Mouse (Mus musculus): ENCODE measurements at regions not wholly inside any gene's neighbourhood (a gene's known extent, or its start where the extent isn't known, plus 50 kb on each side); places are given as distances from the start of the nearest gene placed in this dataset.

DNA sequence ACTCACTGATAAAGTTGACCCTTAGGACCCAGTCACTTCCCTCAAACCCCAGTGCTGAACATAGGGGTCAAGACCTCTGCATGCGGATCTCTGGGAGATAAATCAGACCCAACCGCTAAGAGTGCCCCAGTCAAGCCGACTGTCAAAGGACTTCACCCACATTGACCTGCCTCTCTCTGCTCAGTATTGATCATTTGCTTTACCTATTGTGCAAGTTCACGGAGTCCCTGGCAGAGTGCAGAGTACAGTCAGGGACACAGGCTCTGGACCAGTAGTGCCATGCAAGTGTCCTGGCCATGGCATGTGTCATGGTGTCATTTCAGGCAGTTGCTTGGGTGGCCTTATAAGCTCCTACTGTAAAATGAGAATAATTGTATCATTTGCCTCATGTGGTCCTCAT is 169.9 kb downstream of the Dyrk2 start:
- TF ChIP-seq MAFK (IDR thresholded peaks at IDR 0.05; ENCODE audit: insufficient read depth, low read depth, low read length) (no peak), HCFC1 (IDR thresholded peaks at IDR 0.05; ENCODE audit: borderline replicate concordance, insufficient read depth, low read length) (no peak), ZNF384 (IDR thresholded peaks at IDR 0.05; ENCODE audit: low read depth, low read length) (no peak), ZC3H11A (IDR thresholded peaks at IDR 0.05; ENCODE audit: borderline replicate concordance, low read depth, low read length) (no peak), CHD2 (IDR thresholded peaks at IDR 0.05; ENCODE audit: low read depth, low read length) (no peak)

Measured in ES-E14 (cell line).